Mouse (Mus musculus): ENCODE results near the gene Sfxn2. TPM values are rescaled to one million over a fixed set of nuclear protein-coding genes. Genes with fewer than 3 reads are reported as not detected.
A peak's percentile ranks its signal among the peaks of the same experiment; 100 is the strongest.

Sfxn2 gene
- 18.4 and 19.6 TPM in 2 replicates for polyA plus RNA-seq (2015; fragmentation: Nextera tagmentation; extraction: Ambion mirVana)

- Histone ChIP-seq H3K9me3 (ENCODE audit: low read length) (no peaks in the 10 kb centered on the region), H3K36me3 (ENCODE audit: insufficient read depth, low read length) (no peaks in the 10 kb centered on the region), H3K4me2 (replicated peaks; ENCODE audit: low read depth, low read length) (peak within 1 kb of the TSS; percentile 89), H3K9ac (replicated peaks; ENCODE audit: low read depth) (peak within 1 kb of the TSS; percentile 52), H3K27me3 (replicated peaks; ENCODE audit: insufficient read depth, low read length) (no peaks in the 10 kb centered on the region), H3K4me3 (ENCODE audit: low read depth, low read length) (peak within 1 kb of the TSS; percentile 75), H3K27ac (ENCODE audit: low read length) (peak within 1 kb of the TSS; percentile 88), H3K4me1 (ENCODE audit: insufficient read depth, low read depth, low read length) (0 out of 2 replicates have a peak, but pooled peaks cover 4% of the 10 kb centered on the region)
- 1% methylated on average over 59 of the region's 67 CpGs for WGBS
- peak; percentile 98 for DNase-seq (ENCODE audit: low spot score)
- no peak; the same call in 1 of the 2 replicates for TF ChIP-seq EP300 (IDR thresholded peaks at IDR 0.05)
- TF ChIP-seq CTCF (IDR thresholded peaks at IDR 0.05): peak; percentile 65
- ATAC-seq: peak; percentile 97
Measured at GRCm38 (mm10) chr19:46572951-46573937, at the start of gene Sfxn2, which contains the start of gene Arl3. TSS of gene Sfxn2 (plus strand) at chr19:46573365. TSS of gene Arl3 (minus strand) at chr19:46573198.

- Histone ChIP-seq H3K9ac (replicated peaks; ENCODE audit: low read depth) (no peak overlapping the region), H3K9me3 (ENCODE audit: low read length) (no peaks in the 10 kb centered on the region), H3K4me1 (ENCODE audit: insufficient read depth, low read depth, low read length) (peaks cover 32% of the 10 kb centered on the region), H3K36me3 (ENCODE audit: insufficient read depth, low read length) (no peaks in the 10 kb centered on the region), H3K4me3 (ENCODE audit: low read depth, low read length) (no peak overlapping the region), H3K4me2 (replicated peaks; ENCODE audit: low read depth, low read length) (peak overlapping the region; percentile 32), H3K27ac (ENCODE audit: low read length) (peak overlapping the region; percentile 80), H3K27me3 (replicated peaks; ENCODE audit: insufficient read depth, low read length) (no peaks in the 10 kb centered on the region)
- peak; percentile 72 for DNase-seq (ENCODE audit: low spot score)
- WGBS: 6% methylated on average over 18 of the region's 20 CpGs
- TF ChIP-seq CTCF (IDR thresholded peaks at IDR 0.05): 0 out of 2 replicates have a peak, but pooled peaks have one; percentile 2
- no peak for TF ChIP-seq EP300 (IDR thresholded peaks at IDR 0.05)
- peak; percentile 43 for ATAC-seq
Measured at GRCm38 (mm10) chr19:46523480-46524151, 49.5 kb upstream of the Sfxn2 start.

- WGBS: 13% methylated on average over 6 of the region's 6 CpGs
- no peak for DNase-seq (ENCODE audit: low spot score)
- Histone ChIP-seq H3K27ac (ENCODE audit: low read length) (peak overlapping the region; percentile 80), H3K4me1 (ENCODE audit: insufficient read depth, low read depth, low read length) (peaks cover 36% of the 10 kb centered on the region), H3K4me3 (ENCODE audit: low read depth, low read length) (no peak overlapping the region), H3K27me3 (replicated peaks; ENCODE audit: insufficient read depth, low read length) (no peaks in the 10 kb centered on the region), H3K4me2 (replicated peaks; ENCODE audit: low read depth, low read length) (peak overlapping the region; percentile 32), H3K9ac (replicated peaks; ENCODE audit: low read depth) (no peak overlapping the region), H3K36me3 (ENCODE audit: insufficient read depth, low read length) (no peaks in the 10 kb centered on the region), H3K9me3 (ENCODE audit: low read length) (no peaks in the 10 kb centered on the region)
- no peak for ATAC-seq
- TF ChIP-seq CTCF (IDR thresholded peaks at IDR 0.05) (no peak), EP300 (IDR thresholded peaks at IDR 0.05) (no peak)
Measured at GRCm38 (mm10) chr19:46524152-46524544, 49.0 kb upstream of the Sfxn2 start.

- Histone ChIP-seq H3K36me3 (ENCODE audit: insufficient read depth, low read length) (no peaks in the 10 kb centered on the region), H3K27me3 (replicated peaks; ENCODE audit: insufficient read depth, low read length) (no peaks in the 10 kb centered on the region), H3K27ac (ENCODE audit: low read length) (peak overlapping the region; percentile 80), H3K4me3 (ENCODE audit: low read depth, low read length) (no peak overlapping the region), H3K4me2 (replicated peaks; ENCODE audit: low read depth, low read length) (peak overlapping the region; percentile 32; the same call in 1 of the 2 replicates), H3K9ac (replicated peaks; ENCODE audit: low read depth) (no peak overlapping the region), H3K9me3 (ENCODE audit: low read length) (no peaks in the 10 kb centered on the region), H3K4me1 (ENCODE audit: insufficient read depth, low read depth, low read length) (peaks cover 42% of the 10 kb centered on the region)
- TF ChIP-seq CTCF (IDR thresholded peaks at IDR 0.05): peak; percentile 68
- TF ChIP-seq EP300 (IDR thresholded peaks at IDR 0.05): peak; percentile 81
- 22% methylated on average over 14 of the region's 14 CpGs for WGBS
- peak; percentile 68 for ATAC-seq
- DNase-seq (ENCODE audit: low spot score): peak; percentile 97
Measured at GRCm38 (mm10) chr19:46524601-46525321, 48.4 kb upstream of the Sfxn2 start.

- WGBS: 73% methylated on average over 10 of the region's 10 CpGs
- Histone ChIP-seq H3K27ac (ENCODE audit: low read length) (peak overlapping the region; percentile 80), H3K4me3 (ENCODE audit: low read depth, low read length) (no peak overlapping the region), H3K36me3 (ENCODE audit: insufficient read depth, low read length) (no peaks in the 10 kb centered on the region), H3K9me3 (ENCODE audit: low read length) (no peaks in the 10 kb centered on the region), H3K9ac (replicated peaks; ENCODE audit: low read depth) (no peak overlapping the region), H3K27me3 (replicated peaks; ENCODE audit: insufficient read depth, low read length) (no peaks in the 10 kb centered on the region), H3K4me1 (ENCODE audit: insufficient read depth, low read depth, low read length) (peaks cover 52% of the 10 kb centered on the region), H3K4me2 (replicated peaks; ENCODE audit: low read depth, low read length) (no peak overlapping the region)
- no peak for ATAC-seq
- peak; percentile 43 for DNase-seq (ENCODE audit: low spot score)
- TF ChIP-seq CTCF (IDR thresholded peaks at IDR 0.05) (no peak), EP300 (IDR thresholded peaks at IDR 0.05) (no peak)
Measured at GRCm38 (mm10) chr19:46525691-46526631, 47.2 kb upstream of the Sfxn2 start.

All from lung, postnatal 0 days (tissue).